ENCODE assay signal across 12 mouse cellular contexts in the genomic region with DNA sequence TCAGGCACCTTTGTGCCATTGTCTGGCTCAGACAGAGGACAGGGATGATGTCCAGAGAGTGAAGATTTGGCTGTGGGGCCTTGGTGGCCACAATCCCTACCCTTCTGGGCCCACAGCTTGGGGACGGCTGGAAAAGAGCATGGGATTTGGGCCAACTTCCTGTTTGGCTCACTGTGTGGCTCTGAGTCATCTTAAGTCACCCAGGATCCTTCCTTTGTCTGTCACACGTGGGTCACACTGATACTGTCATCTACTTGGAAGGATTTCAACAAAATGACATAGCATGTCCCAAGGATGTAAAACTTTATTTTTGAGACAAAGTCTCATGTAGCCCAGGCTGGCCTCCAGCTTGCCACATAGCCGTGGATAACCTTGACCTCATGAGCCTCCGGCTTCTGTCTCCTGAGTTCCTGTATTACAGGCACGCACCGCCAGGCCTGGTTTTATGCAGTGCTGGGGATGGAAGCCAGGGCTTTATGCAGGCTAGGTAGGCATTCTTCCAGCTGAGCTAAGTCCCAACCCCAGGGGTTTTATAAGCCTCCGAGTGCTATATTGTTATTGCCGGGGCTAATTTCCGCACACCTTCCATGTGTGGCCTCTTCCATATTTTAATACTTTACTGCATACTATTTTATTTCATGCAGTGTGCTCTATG. TPM values are rescaled to one million over a fixed set of nuclear protein-coding genes. Genes with fewer than 3 reads are reported as not detected.
DNase-seq lines count a peak whose midpoint lies in the region; ATAC-seq and TF ChIP-seq lines count a peak whose summit lies in the region.
"Had no signal": no experiment of that assay in that cellular context is flagged by ENCODE, and none has a peak within 500 bp of the region (broad histone marks: within the 10 kb centered on the region; RNA-seq: fewer than 3 reads in every experiment).

No protein-coding gene starts in this region.

- H3K9ac ChIP-seq in liver, adult 2 months (ENCODE audit: low read depth, low read length) = no peak overlapping the region
- H3K9ac ChIP-seq in liver, embryonic 11.5 days (ENCODE audit: low read depth, low read length) = no peak overlapping the region
- H3K9ac ChIP-seq: limb, embryonic 13.5 days had no signal

- TF ChIP-seq POLR2A in liver, adult 2 months (IDR thresholded peaks at IDR 0.05; ENCODE audit: extremely low read depth, insufficient read depth, low read length) = no peak

- WGBS in liver, adult 2 months = 57% methylated on average over 9 of the region's 9 CpGs
- 76% methylated on average over 9 of the region's 9 CpGs for WGBS in liver, embryonic 11.5 days

- no peaks in the 10 kb centered on the region for H3K27me3 ChIP-seq in liver, adult 2 months (ENCODE audit: control insufficient read depth, insufficient read depth, low read length)
- no peaks in the 10 kb centered on the region; the same call in 1 of the 2 replicates for H3K27me3 ChIP-seq in liver, embryonic 11.5 days (replicated peaks; ENCODE audit: control insufficient read depth, insufficient read depth, low read length)
- H3K27me3 ChIP-seq: limb, embryonic 13.5 days had no signal

- H3K27ac ChIP-seq in liver, adult 2 months (replicated peaks; ENCODE audit: insufficient read depth, low read depth, low read length) = no peak overlapping the region
- H3K27ac ChIP-seq in liver, embryonic 11.5 days (ENCODE audit: low read depth, low read length) = no peak overlapping the region
- H3K27ac ChIP-seq: limb, embryonic 13.5 days had no signal

- peaks cover 35% of the 10 kb centered on the region for H3K4me1 ChIP-seq in liver, adult 2 months (ENCODE audit: control insufficient read depth, insufficient read depth, low read length)
- no peaks in the 10 kb centered on the region; the same call in 1 of the 2 replicates for H3K4me1 ChIP-seq in liver, embryonic 11.5 days (replicated peaks; ENCODE audit: control insufficient read depth, insufficient read depth, low read length)

- peaks cover 4% of the 10 kb centered on the region; the same call in 1 of the 2 replicates for H3K36me3 ChIP-seq in liver, adult 2 months (ENCODE audit: control insufficient read depth, insufficient read depth, low read length)
- H3K36me3 ChIP-seq in liver, embryonic 11.5 days (ENCODE audit: control insufficient read depth, insufficient read depth, low read length) = no peaks in the 10 kb centered on the region
- H3K36me3 ChIP-seq: limb, embryonic 13.5 days had no signal

- no peak overlapping the region for H3K4me2 ChIP-seq in liver, embryonic 11.5 days
- H3K4me2 ChIP-seq: limb, embryonic 13.5 days; midbrain, embryonic 11.5 days had no signal

- no peak overlapping the region for H3K4me3 ChIP-seq in liver, adult 2 months (ENCODE audit: insufficient read depth, low read depth, low read length)
- no peak overlapping the region for H3K4me3 ChIP-seq in liver, embryonic 11.5 days (ENCODE audit: low read depth, low read length)
- H3K4me3 ChIP-seq: limb, embryonic 13.5 days had no signal

- no peak for ATAC-seq in liver, embryonic 11.5 days (replicated peaks; ENCODE audit: low FRiP score)
- ATAC-seq: intestine, postnatal 0 days had no signal

- DNase-seq in cerebellum, adult 11 months = peak; percentile 33
- DNase-seq in cerebellum, postnatal 4 days (ENCODE audit: low spot score in 2 of 2) = no peak
- DNase-seq in liver, adult 2 months (ENCODE audit: extremely low read depth, low read depth, low spot score) = no peak
- no peak for DNase-seq in liver, embryonic 11.5 days (ENCODE audit: low spot score)
- DNase-seq in heart, postnatal 10 days = peak; percentile 61 to 71
- no peak for DNase-seq in urinary bladder, postnatal 4 days (ENCODE audit: low spot score in 2 of 2)
- no peak for DNase-seq in yolk sac, embryonic 10.5 days (ENCODE audit: low spot score)
- no peak for DNase-seq in gastrocnemius, adult 18-20 months (ENCODE audit: low spot score)
- DNase-seq: B cell, adult 2 months had no signal

- TF ChIP-seq CTCF in liver, adult 2 months (IDR thresholded peaks at IDR 0.05; ENCODE audit: low read depth, low read length) = 0 out of 2 replicates have a peak, but pooled peaks have one; percentile 6

- intact Hi-C loops in heart, postnatal 10 days (cut with DNase I) = no loop called here

- H3K79me2 ChIP-seq in liver, adult 2 months (ENCODE audit: control insufficient read depth, insufficient read depth, low read length) = no peaks in the 10 kb centered on the region

- H3K9me3 ChIP-seq in liver, embryonic 11.5 days (ENCODE audit: control insufficient read depth, low read length) = no peaks in the 10 kb centered on the region
- H3K9me3 ChIP-seq: limb, embryonic 13.5 days had no signal

RNA-seq across cellular contexts. Expression of a gene that starts 18.9 kb away (rescaled TPM):
- 134 and 150 TPM in 2 replicates for total RNA-seq in liver, adult 2 months (2014; rRNA removed)
- 192 and 217 TPM in 2 replicates for polyA plus RNA-seq in liver, adult 2 months (2012; rRNA removed)
- 15.6 and 17.0 TPM in 2 replicates for polyA plus RNA-seq in liver, embryonic 11.5 days (2014; fragmentation: Nextera tagmentation; extraction: Ambion mirVana)
- 100 to 1,000 TPM; 272 to 301 TPM for total RNA-seq in heart, postnatal 10 days (2021)
- total RNA-seq in gastrocnemius, adult 18-20 months (2021) = 100 to 1,000 TPM; 737 to 833 TPM

RNA-seq across cellular contexts. Expression of a gene that starts 22.8 kb away (rescaled TPM):
- 4.5 and 4.8 TPM in 2 replicates for total RNA-seq in liver, adult 2 months (2014; rRNA removed)
- 33.1 and 34.1 TPM in 2 replicates for polyA plus RNA-seq in liver, adult 2 months (2012; rRNA removed)
- 6.6 and 7.2 TPM in 2 replicates for polyA plus RNA-seq in liver, embryonic 11.5 days (2014; fragmentation: Nextera tagmentation; extraction: Ambion mirVana)
- total RNA-seq in heart, postnatal 10 days (2021) = 1 to 10 TPM; 4.5 to 6.7 TPM
- 1 to 10 TPM in 1 of 2 experiments, under 1 TPM in 1; 0.57 to 1.1 TPM for total RNA-seq in gastrocnemius, adult 18-20 months (2021)

RNA-seq across cellular contexts. Expression of a gene that starts 40.5 kb away (rescaled TPM):
- 93.9 and 114 TPM in 2 replicates for total RNA-seq in liver, adult 2 months (2014; rRNA removed)
- 141 and 145 TPM in 2 replicates for polyA plus RNA-seq in liver, adult 2 months (2012; rRNA removed)
- 276 and 295 TPM in 2 replicates for polyA plus RNA-seq in liver, embryonic 11.5 days (2014; fragmentation: Nextera tagmentation; extraction: Ambion mirVana)
- total RNA-seq in heart, postnatal 10 days (2021) = 10 to 100 TPM; 87.3 to 89.2 TPM
- 10 to 100 TPM; 29.5 to 34.0 TPM for total RNA-seq in gastrocnemius, adult 18-20 months (2021)

RNA-seq across cellular contexts. Expression of a gene that starts 51.3 kb away (rescaled TPM):
- total RNA-seq in liver, adult 2 months (2014; rRNA removed) = not detected in 2 replicates
- polyA plus RNA-seq in liver, adult 2 months (2012; rRNA removed) = not detected in 2 replicates
- polyA plus RNA-seq in liver, embryonic 11.5 days (2014; fragmentation: Nextera tagmentation; extraction: Ambion mirVana) = 0.12 and 0.21 TPM in 2 replicates
- total RNA-seq in heart, postnatal 10 days (2021) = not detected
- not detected for total RNA-seq in gastrocnemius, adult 18-20 months (2021)
- polyA plus RNA-seq: intestine, postnatal 0 days; limb, embryonic 13.5 days had no signal

Comparison
In these comparisons a context has a peak if more than half of its experiments do, and no peak if none do; other contexts are left out.
1. DNase-seq: peak in cerebellum, adult 11 months (single experiment) and heart, postnatal 10 days (2 of 2); none in cerebellum, postnatal 4 days (0 of 2), liver, adult 2 months (single experiment), liver, embryonic 11.5 days (single experiment), urinary bladder, postnatal 4 days (0 of 2), yolk sac, embryonic 10.5 days (single experiment) and gastrocnemius, adult 18-20 months (single experiment).